Mouse (Mus musculus) heart, adult 11 months (tissue): ENCODE data around the gene Gm826.
A peak's percentile ranks its signal among the peaks of the same experiment; 100 is the strongest.

Experiments
- DNase-seq: peaks from one replicate; pipeline ENCODE4 v3.0.0; 2022

The Gm826 gene

GRCm38 (mm10) chr2:160334111-160334661, at the start of gene Gm826:
Gm826 (minus strand) TSS chr2:160334162.
- DNase-seq: peak; percentile 97

- DNase-seq: peak; percentile 69
Observed at GRCm38 (mm10) chr2:160383418-160383817, 49.5 kb upstream of the Gm826 start.

GRCm38 (mm10) chr2:160378271-160378670, 44.3 kb upstream of the Gm826 start:
- DNase-seq: no peak

GRCm38 (mm10) chr2:160376236-160376635, 42.3 kb upstream of the Gm826 start:
- DNase-seq: no peak

- DNase-seq: peak; percentile 85
Observed at GRCm38 (mm10) chr2:160369653-160370420, 35.9 kb upstream of the Gm826 start.

GRCm38 (mm10) chr2:160368422-160369357, 34.7 kb upstream of the Gm826 start:
- DNase-seq: peak; percentile 89

- DNase-seq: peak; percentile 98
Observed at GRCm38 (mm10) chr2:160367448-160368208, 33.7 kb upstream of the Gm826 start.

- peak; percentile 100 for DNase-seq
Observed at GRCm38 (mm10) chr2:160366980-160367338, 33.0 kb upstream of the Gm826 start, which contains the start of gene Mafb. Mafb (minus strand) TSS chr2:160367065.

GRCm38 (mm10) chr2:160366111-160366979, 32.4 kb upstream of the Gm826 start:
- peak; percentile 95 for DNase-seq

GRCm38 (mm10) chr2:160365107-160365911, 31.3 kb upstream of the Gm826 start:
- DNase-seq: peak; percentile 96

GRCm38 (mm10) chr2:160364666-160365065, 30.7 kb upstream of the Gm826 start:
- peak; percentile 80 for DNase-seq

- peak; percentile 84 for DNase-seq
Observed at GRCm38 (mm10) chr2:160364128-160364650, 30.2 kb upstream of the Gm826 start.

GRCm38 (mm10) chr2:160363201-160363600, 29.2 kb upstream of the Gm826 start:
- DNase-seq: peak; percentile 88

GRCm38 (mm10) chr2:160361442-160362121, 27.6 kb upstream of the Gm826 start:
- peak; percentile 95 for DNase-seq

- DNase-seq: peak; percentile 89
Observed at GRCm38 (mm10) chr2:160360234-160360874, 26.4 kb upstream of the Gm826 start.

- DNase-seq: no peak
Observed at GRCm38 (mm10) chr2:160358896-160359295, 24.9 kb upstream of the Gm826 start.

GRCm38 (mm10) chr2:160357442-160357841, 23.5 kb upstream of the Gm826 start:
- no peak for DNase-seq

- DNase-seq: no peak
Observed at GRCm38 (mm10) chr2:160356132-160356531, 22.2 kb upstream of the Gm826 start.

- no peak for DNase-seq
Observed at GRCm38 (mm10) chr2:160354319-160354718, 20.4 kb upstream of the Gm826 start.
